Comparison of ENCODE assay signal across 12 mouse cellular contexts in the genomic region with DNA sequence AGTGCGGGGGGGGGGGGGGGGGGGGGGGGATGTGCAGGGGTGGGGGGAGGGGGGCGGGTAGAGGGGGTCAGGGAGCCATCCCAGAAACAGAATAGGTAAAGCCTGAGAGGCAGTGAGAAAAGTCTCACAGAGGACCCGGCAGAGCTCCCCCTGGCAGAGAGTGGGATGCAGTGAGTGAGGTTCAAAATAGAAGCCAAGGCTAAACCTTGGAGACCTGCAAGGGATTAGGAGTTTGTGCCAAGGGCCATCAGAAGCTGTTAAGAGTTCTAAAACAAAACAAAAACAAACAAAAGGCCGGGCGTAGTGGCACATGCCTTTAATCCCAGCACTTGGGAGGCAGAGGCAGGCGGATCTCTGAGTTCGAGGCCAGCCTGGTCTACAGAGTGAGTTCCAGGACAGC.
A peak's percentile ranks its signal among the peaks of the same experiment; 100 is the strongest.
DNase-seq lines count a peak whose midpoint lies in the region.
"Had no signal": no experiment of that assay in that cellular context is flagged by ENCODE, and none has a peak within 500 bp of the region (broad histone marks: within the 10 kb centered on the region; RNA-seq: fewer than 3 reads in every experiment).

No protein-coding gene starts in this region.

- DNase-seq in cerebellum, adult 9-10 months: peak; percentile 64
- DNase-seq in cerebellum, adult 11 months: no peak
- peak; percentile 37 to 52 for DNase-seq in cerebellum, postnatal 14 days
- DNase-seq in cerebellum, adult 8-10 months: no peak
- DNase-seq in ES-CJ7 (ENCODE audit: low read depth, low spot score) (peak; percentile 26), ZHBTc4 (ENCODE audit: low read depth, low spot score) (peak; percentile 57), MN1 (ENCODE audit: low spot score) (no peak)
- DNase-seq: adrenal gland, adult 8-10 months; adrenal gland, postnatal 14 days; adrenal gland, postnatal 36 days; cerebellum, adult 11-12 months; forebrain, postnatal 0 days had no signal

Comparison
In these comparisons a context has a peak if more than half of its experiments do, and no peak if none do; other contexts are left out.
1. DNase-seq: peak in cerebellum, adult 9-10 months (single experiment), cerebellum, postnatal 14 days (2 of 2), ES-CJ7 (single experiment) and ZHBTc4 (single experiment); none in cerebellum, adult 11 months (single experiment), cerebellum, adult 8-10 months (single experiment) and MN1 (single experiment).